Mouse (Mus musculus): ENCODE results near the gene Sat2.

The Sat2 gene

DNA sequence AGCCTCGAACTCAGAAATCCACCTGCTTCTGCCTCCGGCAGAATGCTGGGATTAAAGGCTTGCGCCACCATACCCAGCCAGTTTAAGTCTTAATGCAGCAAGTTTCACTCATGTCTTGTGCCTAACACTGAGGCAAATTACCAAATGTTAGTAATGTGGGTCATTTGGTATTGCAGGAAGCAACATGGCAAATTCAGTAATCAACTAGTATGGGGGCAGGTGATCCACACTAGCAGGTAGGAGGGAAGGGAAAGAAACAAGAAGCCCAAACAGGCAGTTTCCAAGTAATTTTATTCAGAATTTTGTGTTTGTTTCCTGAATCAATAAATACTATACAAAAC, 44.8 kb downstream of the Sat2 start:
- in situ Hi-C loops (cut with MboI, MseI) = loop anchor here (5.0 kb wide), 1 partner anchor 981 kb away; the partner anchor contains the start of genes Rnf167 and Slc25a11

GRCm38 (mm10) chr11:69670786-69671725, 49.2 kb downstream of the Sat2 start:
- in situ Hi-C loops (cut with MboI, MseI) = no loop called here

DNA sequence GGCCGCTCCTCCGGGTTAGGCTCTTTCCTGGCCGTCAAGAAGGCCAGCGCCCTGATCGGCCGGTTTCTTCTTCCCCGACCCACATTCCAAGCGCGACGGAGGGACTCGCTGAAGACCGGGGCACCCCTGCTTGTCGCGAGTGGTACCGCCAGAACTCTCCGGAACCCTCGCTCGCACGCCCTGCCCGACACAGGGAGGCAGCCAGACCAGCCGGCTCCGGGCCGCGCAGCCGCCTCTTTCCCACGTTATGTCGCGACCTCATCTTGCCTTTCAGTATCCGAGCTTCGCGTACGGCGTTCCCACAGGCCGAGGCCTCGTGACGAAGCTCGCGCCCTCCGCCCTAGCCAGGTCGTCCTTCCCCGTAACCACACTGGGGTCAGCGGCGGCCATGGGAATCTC, 49.9 kb downstream of the Sat2 start:
- in situ Hi-C loops (cut with MboI, MseI) = no loop called here

GRCm38 (mm10) chr11:69672211-69672706, 50.4 kb downstream of the Sat2 start, which contains the start of gene Eif4a1:
Gene Eif4a1 (minus strand): TSS chr11:69672423.
- in situ Hi-C loops (cut with MboI, MseI) = no loop called here
